Mouse (Mus musculus) left cerebral cortex, postnatal 25 days (tissue): ENCODE results near the gene Frmd5. TPM values are rescaled to one million over a fixed set of nuclear protein-coding genes. Genes with fewer than 3 reads are reported as not detected.
A peak's percentile ranks its signal among the peaks of the same experiment; 100 is the strongest.

ENCODE experiments used
- DNase-seq, 2 experiments: peaks; one replicate each; pipeline ENCODE4 v3.0.0; 2022; ENCODE audit warnings: low spot score in 2 of 2, mixed read lengths in 1 of 2
- intact Hi-C: fragments of 180-260 bp; cut with DNase I; formaldehyde crosslinking; loops from one replicate; pipeline ENCODE4 v1.15.1; 2025
- total RNA-seq, 2 experiments: library from RNA; stranded (reverse); gene quantifications; 2 replicates each; pipeline ENCODE4 v1.2.3; 2021

Frmd5 gene
- total RNA-seq, 2 experiments from 2014 or later: 46.4 to 51.6 TPM

- intact Hi-C loops: no loop called here
- DNase-seq: no peak
These were observed 19.6 kb downstream of the Frmd5 start for GRCm38 (mm10) chr2:121787271-121787670.

- peak in 1 of 2 experiments; percentile 76 for DNase-seq
- intact Hi-C loops: no loop called here
These were observed 30.7 kb downstream of the Frmd5 start for GRCm38 (mm10) chr2:121776219-121776618.

GRCm38 (mm10) chr2:121764851-121765250, 42.0 kb downstream of the Frmd5 start:
- no peak for DNase-seq
- intact Hi-C loops: no loop called here

GRCm38 (mm10) chr2:121761861-121762260, 45.0 kb downstream of the Frmd5 start:
- intact Hi-C loops: no loop called here
- DNase-seq: no peak

GRCm38 (mm10) chr2:121761281-121761795, 45.5 kb downstream of the Frmd5 start:
- no peak for DNase-seq
- intact Hi-C loops: no loop called here

GRCm38 (mm10) chr2:121760646-121761045, 46.2 kb downstream of the Frmd5 start:
- no peak for DNase-seq
- intact Hi-C loops: no loop called here

GRCm38 (mm10) chr2:121758258-121758657, 48.6 kb downstream of the Frmd5 start:
- intact Hi-C loops: no loop called here
- no peak for DNase-seq

- intact Hi-C loops: no loop called here
These were observed 50.6 kb downstream of the Frmd5 start for GRCm38 (mm10) chr2:121756336-121756735.

GRCm38 (mm10) chr2:121755056-121755455, 51.8 kb downstream of the Frmd5 start:
- peak in 1 of 2 experiments; percentile 60 for DNase-seq
- intact Hi-C loops: no loop called here

More at GRCm38 (mm10) chr2:121756336-121756735, 50.6 kb downstream of the Frmd5 start:
- DNase-seq: no peak

GRCm38 (mm10) chr2:121750121-121750520, 56.8 kb downstream of the Frmd5 start:
- peak in 1 of 2 experiments; percentile 86 for DNase-seq
- intact Hi-C loops: no loop called here

GRCm38 (mm10) chr2:121741151-121741550, 65.7 kb downstream of the Frmd5 start:
- intact Hi-C loops: no loop called here
- no peak for DNase-seq

GRCm38 (mm10) chr2:121739410-121739809, 67.5 kb downstream of the Frmd5 start:
- intact Hi-C loops: no loop called here
- no peak for DNase-seq

GRCm38 (mm10) chr2:121733426-121733825, 73.5 kb downstream of the Frmd5 start:
- intact Hi-C loops: no loop called here
- DNase-seq: no peak

GRCm38 (mm10) chr2:121730486-121730885, 76.4 kb downstream of the Frmd5 start:
- intact Hi-C loops: no loop called here
- DNase-seq: no peak

- intact Hi-C loops: no loop called here
- DNase-seq: no peak
These were observed 77.8 kb downstream of the Frmd5 start for GRCm38 (mm10) chr2:121728907-121729575.

GRCm38 (mm10) chr2:121724866-121725265, 82.0 kb downstream of the Frmd5 start:
- no peak for DNase-seq
- intact Hi-C loops: no loop called here

- intact Hi-C loops: no loop called here
These were observed 83.1 kb downstream of the Frmd5 start for GRCm38 (mm10) chr2:121723796-121724195.

GRCm38 (mm10) chr2:121719000-121719399, 87.9 kb downstream of the Frmd5 start:
- intact Hi-C loops: no loop called here

More at GRCm38 (mm10) chr2:121723796-121724195, 83.1 kb downstream of the Frmd5 start:
- no peak for DNase-seq

GRCm38 (mm10) chr2:121717133-121717532, 89.8 kb downstream of the Frmd5 start:
- DNase-seq: no peak
- intact Hi-C loops: no loop called here

More at GRCm38 (mm10) chr2:121719000-121719399, 87.9 kb downstream of the Frmd5 start:
- peak in 1 of 2 experiments; percentile 30 for DNase-seq

GRCm38 (mm10) chr2:121713567-121713966, 93.3 kb downstream of the Frmd5 start:
- no peak for DNase-seq
- intact Hi-C loops: no loop called here

GRCm38 (mm10) chr2:121711748-121712384, 95.0 kb downstream of the Frmd5 start:
- intact Hi-C loops: no loop called here
- DNase-seq: no peak
